Mouse (Mus musculus): ENCODE data around the gene Med18.
"Not testable (repeated sequence)": the region's sequence is repeated elsewhere in the genome, so short reads cannot be mapped to it uniquely, and the experiment has no call there.

Gene Med18

DNA sequence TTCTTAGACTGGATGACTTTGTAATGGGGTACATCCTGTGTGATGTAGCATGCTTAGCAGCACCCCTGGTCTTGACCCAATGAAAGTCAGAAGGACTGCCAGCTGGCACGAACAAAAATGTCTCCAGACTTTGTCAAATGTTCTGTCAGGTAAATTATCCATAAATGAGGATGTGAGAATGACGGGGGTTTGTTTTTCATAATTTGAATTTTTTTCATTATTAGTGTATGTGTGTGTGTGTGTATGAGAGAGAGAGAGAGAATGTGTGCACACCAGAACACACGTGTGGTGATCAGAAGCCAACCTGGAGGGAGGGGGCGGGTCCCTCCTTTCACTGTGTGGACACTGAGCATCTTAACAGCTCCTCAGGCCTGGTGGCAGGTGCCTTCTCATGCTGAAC is 20.5 kb upstream of the Med18 start:
- in situ Hi-C loops (cut with MboI; ENCODE audit: unreplicated experiment in 2 of 2), result no loop called here

DNA sequence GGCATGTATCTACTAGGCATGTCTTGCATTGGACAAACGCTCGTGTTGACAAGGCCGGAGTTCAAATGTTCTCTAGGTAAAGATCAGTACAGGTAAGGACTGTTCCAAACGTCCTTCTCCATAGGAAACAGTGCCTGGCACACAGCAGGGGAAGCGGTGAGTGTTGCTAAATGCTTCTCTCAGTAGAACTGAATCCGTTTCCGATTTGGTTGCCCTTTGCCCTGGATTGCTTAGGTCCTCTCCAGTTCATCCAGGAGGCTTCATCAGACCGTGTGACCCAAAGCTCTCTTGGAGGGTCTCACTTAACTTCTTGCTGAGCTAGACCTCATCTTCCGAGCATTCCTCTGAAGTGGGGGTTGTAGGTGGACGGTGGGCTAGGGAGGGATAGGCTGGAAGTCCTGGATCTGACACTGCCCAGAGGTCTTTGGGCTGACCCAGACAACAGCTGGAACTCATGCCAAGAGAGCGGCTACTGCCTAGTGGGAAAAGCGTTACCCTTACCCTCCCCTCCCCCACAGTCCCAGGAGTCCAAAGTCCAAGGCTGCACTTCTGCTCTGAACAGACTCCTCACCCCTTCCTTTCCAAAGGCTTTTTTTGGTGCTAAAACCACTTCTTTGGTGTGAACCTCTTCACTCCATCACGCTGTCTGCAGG is 19.4 kb upstream of the Med18 start:
- in situ Hi-C loops (cut with MboI; ENCODE audit: unreplicated experiment in 2 of 2), result no loop called here

DNA sequence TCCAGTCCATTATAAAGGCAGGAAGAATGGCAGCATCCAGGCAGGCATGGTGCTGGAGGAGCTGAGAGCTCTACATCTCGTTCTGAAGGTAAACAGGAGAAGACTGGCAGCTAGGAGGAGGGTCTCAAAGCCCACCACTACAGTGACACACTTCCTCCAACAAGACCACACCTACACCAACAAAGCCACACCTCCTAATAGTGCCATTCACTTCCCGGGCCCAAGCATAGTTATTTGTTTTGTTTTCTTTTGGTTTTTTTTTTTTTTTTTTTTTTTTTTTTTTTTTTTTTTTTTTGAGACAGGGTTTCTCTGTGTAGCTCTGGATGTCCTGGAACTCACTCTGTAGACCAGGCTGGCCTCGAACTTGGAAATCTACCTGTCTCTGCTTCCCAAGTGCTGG is 18.4 kb upstream of the Med18 start:
- in situ Hi-C loops (cut with MboI; ENCODE audit: unreplicated experiment in 2 of 2), result not testable (repeated sequence)

DNA sequence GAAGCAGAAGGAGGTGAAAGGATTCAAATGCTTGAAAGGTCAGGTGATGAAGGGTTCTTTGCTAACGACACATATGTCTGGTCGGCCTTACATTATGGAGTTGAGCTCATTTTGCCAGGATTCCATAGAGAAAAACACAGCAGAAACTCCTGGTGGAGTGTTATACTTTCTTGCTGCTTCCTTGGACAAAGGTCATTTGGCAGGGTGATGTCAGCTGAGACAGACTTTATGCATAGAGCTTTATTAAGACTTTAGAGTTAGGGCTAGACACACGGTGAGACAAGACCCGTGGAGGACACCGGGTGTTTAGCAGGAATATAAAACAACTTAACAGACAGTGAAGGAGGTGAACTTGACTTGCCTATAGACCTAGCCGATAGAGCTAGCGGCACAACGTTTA is 14.1 kb upstream of the Med18 start:
- in situ Hi-C loops (cut with MboI; ENCODE audit: unreplicated experiment in 2 of 2), result no loop called here

DNA sequence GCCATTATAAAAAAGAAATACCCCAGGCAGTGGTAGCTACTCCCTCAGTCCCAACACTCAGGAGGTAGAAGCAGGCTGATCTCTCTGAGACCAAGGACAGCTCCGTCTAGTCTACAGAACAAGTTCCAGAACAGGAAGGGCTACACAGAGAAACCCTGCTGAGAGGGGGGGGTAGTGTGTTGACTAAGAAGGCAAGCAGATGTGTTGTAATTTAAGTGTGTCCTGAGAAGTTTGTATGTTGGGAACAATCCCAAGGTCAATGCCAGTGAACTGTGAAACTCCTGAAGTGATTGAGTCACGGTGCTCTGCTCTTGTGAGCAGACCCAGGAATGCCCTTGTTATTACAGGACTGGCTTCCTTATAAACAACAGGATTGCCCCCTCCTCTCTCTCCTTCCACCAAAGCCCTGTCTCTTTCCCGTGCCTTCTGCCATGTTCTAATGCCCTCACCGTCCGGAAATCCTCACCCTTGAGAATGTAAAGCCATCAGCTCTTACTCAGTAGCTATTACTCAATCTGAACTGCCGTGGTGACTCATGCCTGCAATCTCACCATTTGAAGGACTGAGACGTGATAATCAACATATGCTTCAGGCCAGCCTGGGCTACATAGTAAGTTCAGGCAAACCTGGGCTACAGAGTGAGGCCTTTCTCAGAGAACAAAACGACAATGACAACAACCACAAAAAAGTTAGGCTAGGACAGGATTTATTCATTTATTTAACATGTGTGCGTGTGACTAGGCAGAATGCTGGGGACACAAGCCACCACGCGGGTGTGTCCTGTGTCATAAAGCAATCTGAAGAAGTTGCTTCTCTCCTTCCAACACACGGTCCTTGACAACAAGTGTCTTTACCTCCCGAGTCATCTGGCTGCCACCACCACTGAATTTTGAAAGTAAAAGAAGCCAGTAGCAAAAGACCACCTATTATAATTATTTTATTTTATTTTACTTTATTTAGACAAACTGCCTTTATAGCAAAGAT is 12.5 kb upstream of the Med18 start:
- in situ Hi-C loops (cut with MboI; ENCODE audit: unreplicated experiment in 2 of 2), result no loop called here

DNA sequence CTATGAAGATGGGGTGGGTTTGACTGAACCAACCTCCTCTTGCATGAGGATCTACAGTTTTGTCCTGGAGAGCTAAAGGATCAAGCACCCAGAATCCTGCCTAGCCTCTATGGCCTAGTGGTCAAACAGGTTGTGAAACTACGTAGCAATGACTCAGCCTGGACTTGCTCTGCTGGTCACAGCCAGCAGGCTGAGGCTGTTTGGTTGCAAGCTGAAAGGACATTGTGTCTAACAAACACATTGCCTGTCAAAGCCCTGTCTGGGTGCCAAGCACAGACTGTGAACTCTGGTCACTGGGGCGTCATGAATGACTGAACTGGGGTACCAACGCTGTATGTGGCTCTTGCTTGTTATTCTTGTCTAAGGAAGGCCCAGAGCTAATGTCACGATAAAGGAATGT is 10.9 kb upstream of the Med18 start:
- in situ Hi-C loops (cut with MboI; ENCODE audit: unreplicated experiment in 2 of 2), result no loop called here

DNA sequence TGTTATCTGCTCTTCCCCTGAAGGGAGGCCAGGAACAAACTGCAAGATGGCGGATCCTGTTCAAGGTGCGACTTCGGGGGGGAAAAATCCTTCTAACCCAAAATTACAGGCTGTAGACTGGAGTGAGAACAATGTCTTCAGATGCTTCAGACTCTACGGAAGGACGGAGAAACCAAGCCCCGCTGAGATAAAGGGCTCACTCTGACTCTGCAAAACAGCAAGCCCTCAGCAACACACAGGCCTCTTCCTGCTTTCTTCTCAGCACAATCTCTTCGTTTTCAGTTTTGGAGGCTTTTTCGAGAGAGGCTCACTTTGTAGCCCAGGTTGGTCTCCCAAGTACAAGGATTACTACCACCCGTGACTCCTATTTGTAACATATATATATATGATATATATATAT is 9.7 kb upstream of the Med18 start:
- in situ Hi-C loops (cut with MboI; ENCODE audit: unreplicated experiment in 2 of 2), result no loop called here

DNA sequence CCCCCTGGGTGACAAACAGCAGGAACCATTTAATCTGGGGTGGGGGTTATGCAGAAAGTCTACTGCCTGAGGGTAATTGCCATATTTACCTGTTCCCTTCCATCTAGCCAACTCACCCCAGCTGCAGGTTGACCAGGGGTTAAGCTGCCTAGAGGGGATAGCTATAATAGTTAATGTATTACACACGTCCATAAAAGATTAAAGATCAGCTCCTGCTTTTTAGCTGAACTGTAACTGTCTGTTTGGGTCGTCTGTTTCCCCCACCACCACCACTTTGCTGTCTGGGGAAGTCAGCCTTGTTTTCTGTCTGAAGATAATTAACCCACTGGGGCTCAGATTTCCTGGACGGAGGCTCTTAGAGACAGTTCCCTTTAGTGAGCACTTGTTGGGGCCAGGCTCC is 6.2 kb upstream of the Med18 start:
- in situ Hi-C loops (cut with MboI; ENCODE audit: unreplicated experiment in 2 of 2), result no loop called here

DNA sequence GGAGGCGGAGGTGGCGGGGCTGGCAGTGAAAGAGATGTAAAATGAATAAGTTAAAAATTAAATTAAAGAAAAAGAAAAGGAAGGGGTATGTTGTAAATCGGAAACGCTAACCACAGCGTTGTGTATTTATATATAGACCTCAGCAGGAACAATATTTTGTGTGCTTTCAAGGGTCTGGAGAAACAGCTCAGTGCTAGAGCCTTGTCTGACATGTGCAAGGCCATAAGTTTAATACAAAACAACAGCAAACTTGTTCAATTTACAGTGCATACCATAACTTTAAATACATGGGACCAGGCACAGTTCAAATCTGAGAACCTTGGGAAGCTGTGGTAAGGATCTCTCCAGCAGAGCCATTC is 513 bp upstream of the Med18 start:
- in situ Hi-C loops (cut with MboI; ENCODE audit: unreplicated experiment in 2 of 2), result loop anchor here in 1 of 2 experiments (5.0 kb wide), 1 partner anchor 48 kb away; the partner anchor contains the start of gene Sesn2

DNA sequence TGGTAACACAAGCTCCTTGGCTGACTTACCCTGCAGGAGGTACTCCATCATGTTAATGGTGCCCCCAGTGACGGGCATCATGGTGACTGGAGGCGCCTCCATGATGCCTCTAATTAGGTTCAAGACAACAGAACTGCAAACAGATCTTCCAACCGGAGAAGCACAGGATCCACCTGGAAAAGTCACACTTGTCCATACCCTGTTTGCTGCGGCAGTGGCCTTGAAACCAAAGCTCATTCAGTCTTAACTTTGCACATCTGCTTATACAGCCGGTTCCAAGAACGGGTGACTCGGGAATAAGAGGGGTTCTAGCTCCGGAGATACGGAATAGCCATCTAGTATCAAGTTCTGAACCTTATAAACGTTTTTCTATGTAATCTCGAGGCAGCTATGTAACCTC is 885 bp downstream of the Med18 start:
- in situ Hi-C loops (cut with MboI; ENCODE audit: unreplicated experiment in 2 of 2), result loop anchor here in 1 of 2 experiments (5.0 kb wide), 1 partner anchor 49 kb away; the partner anchor contains the start of gene Sesn2

DNA sequence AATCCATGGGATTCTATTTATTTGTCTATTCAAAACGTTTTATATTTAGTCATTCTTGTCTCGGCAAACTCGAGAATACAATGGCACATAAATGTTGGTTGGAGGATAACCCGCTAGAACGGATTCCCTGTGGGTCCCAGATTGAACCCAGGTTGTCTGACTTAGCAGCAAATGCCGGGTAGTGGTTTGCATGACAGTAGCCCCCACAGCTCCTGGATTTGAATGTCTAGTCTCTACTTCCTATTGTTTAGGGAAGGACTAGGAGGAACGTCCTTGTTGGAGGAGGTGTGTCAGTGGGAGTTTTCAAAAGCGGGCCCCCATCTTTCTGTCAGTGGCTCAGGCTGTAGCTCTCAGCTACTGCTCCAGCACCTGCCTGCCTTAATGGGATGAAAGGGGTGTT is 3.5 kb downstream of the Med18 start:
- in situ Hi-C loops (cut with MboI; ENCODE audit: unreplicated experiment in 2 of 2), result loop anchor here in 1 of 2 experiments (5.0 kb wide), 1 partner anchor 52 kb away; the partner anchor contains the start of gene Sesn2

DNA sequence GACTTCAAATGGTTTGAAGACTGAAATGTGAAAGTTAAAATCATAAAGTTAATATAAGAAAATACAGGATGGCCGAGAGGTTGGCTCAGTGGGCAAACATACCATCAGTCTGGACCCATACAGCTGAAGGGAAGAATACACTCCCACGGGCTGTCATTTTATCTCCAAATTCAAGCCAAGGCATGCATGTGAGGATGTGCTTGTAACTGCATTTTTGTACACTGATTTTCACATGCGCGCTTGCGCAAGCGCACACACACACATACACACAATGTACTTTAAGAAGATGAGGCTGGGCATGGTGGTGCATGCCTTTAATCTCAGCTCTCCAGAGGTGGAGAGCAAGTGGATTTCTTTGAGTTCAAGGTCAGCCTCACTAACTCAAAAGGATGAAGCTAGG is 8.2 kb downstream of the Med18 start:
- in situ Hi-C loops (cut with MboI; ENCODE audit: unreplicated experiment in 2 of 2), result no loop called here

DNA sequence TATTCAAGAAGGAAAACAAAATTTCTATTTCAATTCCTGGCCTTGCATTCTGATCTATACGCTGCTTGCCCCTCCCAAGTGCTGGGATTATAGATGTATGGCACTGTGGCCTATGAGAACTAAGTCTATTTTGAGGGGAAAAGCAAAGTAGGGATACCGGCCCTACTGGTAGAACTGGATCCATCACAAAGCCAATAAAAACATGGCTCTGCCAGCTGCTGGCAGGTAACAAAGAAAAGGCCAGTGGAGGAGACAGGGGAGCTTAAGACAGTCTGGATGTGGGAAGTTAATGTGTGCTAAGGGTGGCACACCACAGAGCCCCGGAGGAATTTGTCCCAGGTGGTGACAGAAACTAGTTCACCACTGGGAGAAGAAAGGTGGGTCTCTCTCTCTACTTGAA is 8.6 kb downstream of the Med18 start:
- in situ Hi-C loops (cut with MboI; ENCODE audit: unreplicated experiment in 2 of 2), result no loop called here

DNA sequence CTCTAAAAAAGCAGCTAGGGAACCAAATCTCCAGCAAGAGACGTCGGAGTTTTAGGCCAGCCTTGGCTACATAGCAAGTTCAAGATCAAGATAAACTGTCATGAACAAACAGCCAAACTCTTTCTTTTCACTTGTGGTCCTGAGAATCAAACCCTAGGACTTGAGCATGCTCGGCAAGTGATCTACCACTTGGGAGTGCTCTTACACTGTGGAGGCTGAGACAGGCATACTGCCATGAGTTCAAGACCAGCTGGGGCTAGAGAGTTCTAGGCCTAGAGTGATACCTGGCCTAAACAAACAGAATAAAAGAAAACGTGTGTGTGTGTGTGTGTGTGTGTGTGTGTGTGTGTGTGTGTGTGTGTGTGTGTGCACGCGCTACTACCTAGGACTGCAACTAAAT is 9.5 kb downstream of the Med18 start:
- in situ Hi-C loops (cut with MboI; ENCODE audit: unreplicated experiment in 2 of 2), result no loop called here

DNA sequence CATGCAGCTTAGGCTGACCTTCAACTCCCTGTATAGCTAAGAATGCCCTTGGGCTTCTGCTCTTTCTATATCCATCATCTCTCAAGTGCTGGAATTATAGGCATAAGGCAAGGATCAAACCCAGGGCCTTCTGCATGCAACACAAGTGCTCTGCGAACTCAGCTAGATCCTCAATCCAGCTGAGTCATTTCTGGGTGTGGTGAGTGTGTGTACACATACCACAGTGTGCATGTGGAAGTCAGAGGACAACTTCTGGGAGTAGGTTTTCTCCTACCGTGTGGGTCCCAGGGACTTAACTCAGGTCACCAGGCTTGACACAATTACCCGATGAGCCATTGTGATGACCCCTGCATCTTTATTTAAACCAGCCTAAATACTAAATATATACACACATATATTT is 13.9 kb downstream of the Med18 start:
- in situ Hi-C loops (cut with MboI; ENCODE audit: unreplicated experiment in 2 of 2), result no loop called here

DNA sequence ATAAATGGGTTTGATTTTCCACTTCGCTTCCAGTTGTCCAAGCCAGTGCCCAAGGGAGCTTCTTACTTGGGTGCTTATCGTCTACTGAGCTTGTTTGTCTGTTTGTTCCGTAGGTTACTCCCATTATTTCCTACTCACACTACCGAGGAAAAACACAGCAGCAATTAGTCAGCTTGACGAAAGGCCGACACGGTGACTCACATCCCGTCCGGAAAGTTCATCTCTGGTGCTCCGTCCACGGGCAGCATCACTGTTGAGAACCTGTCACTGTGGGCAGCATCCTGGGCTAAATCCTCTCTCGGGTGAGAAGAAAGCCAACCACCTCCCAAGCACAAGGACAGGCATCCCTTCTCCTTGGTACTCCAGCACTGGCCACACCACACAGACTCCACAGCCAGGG is 17.6 kb downstream of the Med18 start:
- in situ Hi-C loops (cut with MboI; ENCODE audit: unreplicated experiment in 2 of 2), result no loop called here

DNA sequence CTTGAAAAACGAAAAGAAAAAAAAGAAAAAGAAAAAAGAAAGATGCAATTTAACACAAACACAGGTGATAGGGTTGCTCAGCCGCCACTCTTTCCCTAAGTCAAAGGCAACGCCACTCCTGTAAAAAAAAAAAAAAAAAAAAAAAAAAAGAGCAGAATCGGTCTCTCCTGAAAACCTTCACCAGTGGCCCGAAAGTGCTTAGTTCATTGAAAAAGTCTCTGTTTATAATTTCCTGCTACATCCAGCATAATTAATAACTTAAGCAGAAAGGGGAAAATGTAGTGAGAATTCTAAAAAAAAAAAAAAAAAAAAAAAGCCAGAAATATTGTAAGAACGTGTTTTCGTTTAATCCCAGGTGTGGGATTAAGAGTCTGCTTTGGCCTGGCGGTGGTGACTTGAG is 19.2 kb downstream of the Med18 start:
- in situ Hi-C loops (cut with MboI; ENCODE audit: unreplicated experiment in 2 of 2), result no loop called here

DNA sequence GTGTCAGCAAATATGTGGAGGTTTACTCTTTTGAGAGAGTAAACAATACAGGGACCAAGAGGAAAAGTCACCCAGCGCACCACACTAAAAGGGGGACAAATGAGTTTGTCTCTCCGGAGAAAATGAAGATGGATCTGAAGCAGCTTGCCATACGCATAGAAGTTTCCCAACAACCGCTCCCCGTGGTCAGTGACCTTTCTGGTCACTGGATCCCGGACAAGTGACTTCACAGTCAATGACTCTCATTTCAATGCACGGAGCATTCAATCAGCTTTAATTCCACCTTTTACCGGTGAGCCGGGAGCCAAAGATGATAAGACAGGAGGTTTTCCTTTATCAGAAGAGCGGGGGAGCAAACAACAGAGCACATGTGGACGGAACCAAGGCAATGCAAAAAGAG is 25.9 kb downstream of the Med18 start:
- in situ Hi-C loops (cut with MboI; ENCODE audit: unreplicated experiment in 2 of 2), result no loop called here

DNA sequence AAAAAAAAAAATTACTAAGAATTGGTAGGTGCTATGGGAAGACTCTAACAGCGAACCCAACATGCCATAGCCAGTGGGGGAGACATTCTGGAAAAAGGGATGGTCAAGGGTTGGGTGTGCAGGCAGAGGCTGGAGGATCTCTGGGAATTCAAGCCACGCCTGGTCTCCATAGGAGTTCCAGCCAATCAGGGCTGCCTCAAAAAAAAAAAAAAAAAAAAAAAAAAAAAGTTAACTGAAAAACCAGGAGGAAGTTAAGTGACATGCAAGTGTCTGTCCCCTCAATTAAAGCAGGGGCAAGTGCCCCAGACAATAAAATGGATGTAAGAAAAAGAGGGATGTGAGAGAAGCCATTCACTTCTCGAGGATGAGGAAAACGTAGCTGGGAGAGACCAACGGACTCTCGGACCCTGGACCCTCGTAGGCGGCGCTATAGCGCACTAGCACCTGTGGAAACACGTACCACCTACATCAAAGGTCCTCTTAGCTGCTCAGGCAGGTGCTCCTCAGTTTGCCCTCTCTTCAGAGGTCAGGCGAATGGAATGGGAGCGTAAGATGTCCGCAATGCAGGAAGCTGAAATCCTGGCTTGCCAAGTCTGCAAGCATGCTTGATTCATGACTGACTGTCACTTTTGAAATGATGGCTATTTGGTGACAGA is 30.9 kb downstream of the Med18 start:
- in situ Hi-C loops (cut with MboI; ENCODE audit: unreplicated experiment in 2 of 2), result no loop called here

DNA sequence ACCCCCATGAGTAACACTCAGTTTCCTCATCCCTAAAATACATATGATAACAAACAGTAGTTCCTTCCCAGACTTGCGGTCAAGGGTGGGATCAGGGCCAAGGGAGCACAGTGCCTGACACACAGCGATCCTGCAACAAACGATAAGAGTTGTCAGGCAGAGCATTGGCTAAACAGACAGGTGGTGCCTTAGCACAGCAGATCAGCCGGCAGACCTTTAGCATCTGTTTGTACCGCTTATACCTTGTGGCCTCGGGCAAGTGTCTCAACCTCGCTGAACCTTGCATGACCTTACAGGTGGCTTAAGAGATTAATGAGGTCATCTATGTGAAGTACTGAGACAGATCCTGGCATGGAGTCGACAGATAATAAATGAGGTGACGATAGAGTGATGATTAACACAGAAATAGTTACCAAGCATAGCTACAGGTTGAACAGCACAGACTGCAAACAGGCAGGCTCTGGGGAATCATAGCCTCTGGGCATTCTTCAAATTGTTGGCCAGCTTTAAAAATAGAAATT is 35.6 kb downstream of the Med18 start:
- in situ Hi-C loops (cut with MboI; ENCODE audit: unreplicated experiment in 2 of 2), result no loop called here

DNA sequence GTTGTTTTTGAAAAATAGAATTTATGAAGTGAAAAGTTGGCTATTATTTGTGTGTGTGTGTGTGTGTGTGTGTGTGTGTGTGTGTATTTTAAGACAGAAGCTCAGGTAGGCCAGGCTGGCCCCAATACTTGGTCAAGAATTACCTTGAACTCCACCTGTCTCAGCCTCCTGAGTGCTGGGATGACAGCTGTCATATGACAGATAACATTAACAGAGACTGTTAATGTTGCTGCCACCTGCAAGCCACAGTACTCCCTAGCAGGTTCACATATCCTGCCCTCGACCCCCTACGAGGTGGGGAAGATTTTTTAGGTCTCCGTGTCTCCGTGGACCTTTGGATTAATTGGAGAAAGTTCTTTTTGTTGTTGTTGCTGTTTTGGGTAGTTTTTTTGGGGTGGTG is 36.2 kb downstream of the Med18 start:
- in situ Hi-C loops (cut with MboI; ENCODE audit: unreplicated experiment in 2 of 2), result no loop called here
